Mouse (Mus musculus) kidney, adult 2 months (tissue): ENCODE results near the gene Mpeg1.

Experiments used
- CTCF ChIP-seq: fragments of 200-500 bp; conservative IDR thresholded peaks from 2 replicates; pipeline ENCODE4 v1.5.1; 2011; ENCODE audit warnings: low read depth, mild to moderate bottlenecking, control low read depth, low read length, moderate library complexity, mixed read lengths; ENCODE audit not compliant: insufficient read depth, insufficient read length
- POLR2A ChIP-seq: fragments of 200-500 bp; IDR thresholded peaks from one replicate; pipeline ENCODE4 v1.6.1; 2011; ENCODE audit warnings: low read depth, low read length, control low read depth

DNA sequence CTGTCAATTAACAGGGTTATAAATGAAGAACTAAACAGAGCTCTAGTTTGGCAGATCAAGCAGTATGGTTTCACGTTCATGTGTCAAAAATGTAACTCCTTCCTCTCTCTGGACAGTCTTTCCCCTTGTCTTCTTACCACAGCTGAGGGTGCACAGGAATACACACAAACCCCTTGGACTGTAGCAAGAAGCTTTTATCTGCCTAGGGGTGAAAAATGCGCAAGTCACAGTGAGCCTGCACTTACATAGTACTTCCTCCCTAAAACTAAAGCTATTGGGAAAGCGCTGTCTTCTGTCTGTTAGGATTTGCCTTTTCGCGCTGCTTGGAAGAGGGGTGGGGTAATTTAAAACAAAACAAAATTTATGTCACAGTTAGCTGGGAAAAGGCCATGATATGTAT is 3.5 kb downstream of the Mpeg1 start:
- no peak for TF ChIP-seq POLR2A
- TF ChIP-seq CTCF, result no peak
